Mouse (Mus musculus): ENCODE measurements around the gene Btf3.
A peak's percentile ranks its signal among the peaks of the same experiment; 100 is the strongest.

Gene Btf3

DNA sequence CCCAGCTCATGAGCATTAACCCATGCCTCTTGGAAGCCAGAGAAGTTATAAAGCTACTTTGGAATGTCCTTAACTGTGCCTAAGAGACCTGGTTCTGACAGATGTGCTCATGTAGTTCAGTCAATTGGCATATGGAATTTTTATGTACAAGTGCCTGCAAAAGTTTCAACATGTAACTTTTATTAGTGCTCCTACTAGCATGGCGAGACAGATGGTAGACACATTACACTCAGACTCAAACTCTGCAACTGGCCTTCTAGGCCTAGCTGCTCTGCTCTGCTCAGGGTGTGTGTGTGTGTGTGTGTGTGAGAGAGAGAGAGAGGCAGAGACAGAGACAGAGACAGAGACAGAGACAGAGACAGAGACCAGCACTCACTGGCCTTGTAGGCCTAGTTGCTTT, 19.4 kb upstream of the Btf3 start:
- no peak for DNase-seq (ENCODE audit: low read depth)

DNA sequence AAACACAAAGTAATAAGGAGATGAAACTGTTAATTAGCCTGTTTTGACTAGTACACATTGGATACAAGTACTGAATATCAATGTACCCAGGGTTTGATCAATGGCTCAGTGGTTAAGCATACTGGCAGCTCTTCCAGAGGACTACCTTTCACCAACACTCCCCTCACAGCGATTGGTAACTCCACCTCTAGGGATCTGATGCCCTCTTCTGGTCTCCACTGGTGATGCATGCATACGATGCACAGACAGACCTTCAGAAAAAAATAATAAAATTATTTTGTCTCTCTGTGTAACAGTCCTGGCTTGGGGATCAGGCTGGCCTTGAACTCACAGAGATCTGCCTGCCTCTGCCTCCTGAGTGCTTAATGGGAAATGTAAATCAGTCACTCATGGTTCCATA, 15.3 kb upstream of the Btf3 start:
- peak; percentile 63 for DNase-seq (ENCODE audit: low read depth)

DNA sequence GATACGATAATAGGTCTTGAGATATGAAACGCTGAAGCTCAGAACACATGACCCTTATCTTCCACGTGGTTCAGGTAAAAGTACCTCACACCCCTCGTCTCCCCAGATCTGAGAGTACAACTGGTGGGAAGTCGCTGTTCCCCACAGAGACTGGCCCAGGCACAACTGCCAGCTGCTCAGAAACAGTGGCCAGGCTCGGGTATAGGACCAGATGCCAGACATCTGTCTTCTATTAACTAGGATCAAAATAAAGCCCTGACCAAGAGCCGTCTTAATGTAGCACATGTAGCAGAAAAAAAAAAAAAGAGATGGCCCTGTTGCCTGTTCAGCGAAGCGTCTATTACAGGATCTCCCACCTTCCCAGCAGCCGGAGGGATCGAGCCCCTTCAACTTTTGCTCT, 8.2 kb upstream of the Btf3 start:
- peak; percentile 41 for DNase-seq (ENCODE audit: low read depth)

DNA sequence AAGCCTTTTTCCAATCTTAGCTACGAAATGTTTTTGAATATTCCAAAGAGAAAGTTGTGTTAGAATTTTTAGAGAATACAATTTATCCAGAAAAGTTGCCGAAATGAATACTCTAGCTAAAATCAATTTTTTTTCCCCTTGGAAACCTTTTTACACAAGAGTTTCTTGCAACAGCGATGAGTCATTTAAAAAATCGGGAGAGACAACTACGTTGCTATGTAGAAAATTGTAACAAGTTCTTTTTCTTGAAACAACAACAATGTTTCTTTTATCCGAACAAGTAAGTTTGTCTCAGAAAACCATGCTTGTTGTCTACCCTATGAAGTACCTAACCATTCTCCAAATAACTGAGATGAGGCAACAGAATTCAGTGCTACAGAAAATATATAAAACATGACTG, 1.1 kb upstream of the Btf3 start:
- DNase-seq (ENCODE audit: low read depth): peak; percentile 61

DNA sequence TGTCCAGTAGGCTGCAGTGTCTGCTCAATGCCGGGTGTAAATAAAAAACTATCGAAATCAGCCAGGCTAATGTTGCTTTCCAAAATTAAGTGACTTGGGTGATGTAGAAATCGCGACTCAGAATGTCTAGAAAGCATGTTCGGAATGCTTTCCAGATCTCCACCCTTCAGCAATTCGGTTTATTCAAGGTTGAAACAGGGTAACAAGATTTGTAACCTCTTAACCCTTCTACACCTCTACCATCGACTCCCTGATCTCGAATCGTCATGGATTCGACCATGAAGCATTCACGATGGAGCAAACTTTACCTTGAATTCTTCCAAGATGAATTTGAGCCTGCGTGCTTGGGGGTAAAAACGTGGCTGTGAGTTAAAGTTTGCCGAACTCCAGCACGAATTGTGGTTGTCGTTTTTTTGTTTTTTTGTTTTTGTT, 456 bp upstream of the Btf3 start:
- no peak for DNase-seq (ENCODE audit: low read depth)

DNA sequence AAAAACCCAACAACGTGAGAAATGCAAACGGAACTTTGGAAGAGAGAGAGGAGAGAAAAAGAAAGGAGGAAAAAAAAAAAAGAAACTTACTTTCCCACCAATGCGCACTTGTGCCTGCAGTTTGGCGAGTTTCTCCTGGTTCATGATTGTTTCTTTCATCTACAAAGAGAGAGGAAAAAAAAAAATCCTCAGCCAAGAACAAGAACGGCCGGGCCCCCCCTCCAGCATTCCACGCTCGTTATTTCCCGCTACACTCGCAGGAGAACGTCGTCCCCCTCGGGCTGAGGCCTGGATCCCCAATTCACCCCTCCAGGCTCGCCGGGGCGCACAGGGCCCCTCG, 696 bp downstream of the Btf3 start:
- DNase-seq (ENCODE audit: low read depth): no peak

DNA sequence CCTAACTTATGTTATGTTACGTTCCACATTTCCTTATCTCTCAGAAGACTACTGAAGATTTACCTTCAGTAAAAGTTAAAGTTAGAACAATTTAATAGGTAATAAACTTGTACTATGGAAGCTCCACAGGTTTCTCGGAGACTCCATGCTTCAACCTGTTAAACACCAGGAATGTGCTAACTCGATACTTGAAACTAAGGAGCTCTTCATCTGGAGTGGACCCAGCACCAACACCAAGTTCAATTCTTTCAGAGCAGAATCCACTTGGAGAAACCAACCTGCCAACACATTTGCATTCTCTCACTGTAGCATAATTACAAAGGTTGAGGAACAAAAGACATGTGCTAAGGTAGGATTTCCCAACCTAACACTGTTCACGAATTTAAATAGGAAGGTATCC, 1.7 kb downstream of the Btf3 start:
- no peak for DNase-seq (ENCODE audit: low read depth)

DNA sequence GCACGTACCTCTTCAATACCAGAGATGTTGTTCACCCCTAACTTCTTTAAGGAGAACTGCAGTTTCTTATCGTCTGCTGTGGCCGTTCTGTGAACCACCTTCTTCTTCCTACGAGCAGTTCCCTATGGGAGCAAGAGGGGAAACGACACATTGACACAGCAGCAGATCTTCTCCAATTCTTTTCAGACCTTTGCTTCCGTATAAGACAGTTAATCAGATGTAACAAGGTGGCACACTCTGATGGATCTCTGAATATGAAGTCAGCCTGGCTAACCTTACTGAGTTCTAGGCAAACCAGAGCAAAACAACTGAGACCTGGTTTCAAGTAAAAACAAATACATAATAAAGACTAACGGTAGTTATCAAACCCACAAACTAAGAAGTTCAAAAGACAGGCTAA, 3.2 kb downstream of the Btf3 start:
- no peak for DNase-seq (ENCODE audit: low read depth)

DNA sequence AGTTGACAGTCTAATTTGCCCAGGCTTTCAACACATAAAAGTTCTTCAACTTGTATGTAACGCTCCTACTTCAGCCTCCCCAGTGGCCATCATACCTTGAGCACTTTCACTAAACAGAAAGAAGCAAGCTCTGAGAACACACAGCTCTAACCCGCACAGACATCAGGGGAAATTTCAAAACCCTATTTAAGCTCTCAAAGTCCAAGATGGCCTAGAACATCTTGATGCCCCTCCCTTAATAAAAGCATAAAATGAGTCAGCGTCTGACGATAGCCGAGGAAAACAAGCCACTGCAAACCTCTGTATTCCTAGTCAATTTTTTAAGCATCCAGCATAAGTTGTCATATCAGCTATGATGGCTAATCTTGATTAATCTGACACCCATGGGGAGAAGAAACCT, 5.2 kb downstream of the Btf3 start:
- DNase-seq (ENCODE audit: low read depth): no peak

DNA sequence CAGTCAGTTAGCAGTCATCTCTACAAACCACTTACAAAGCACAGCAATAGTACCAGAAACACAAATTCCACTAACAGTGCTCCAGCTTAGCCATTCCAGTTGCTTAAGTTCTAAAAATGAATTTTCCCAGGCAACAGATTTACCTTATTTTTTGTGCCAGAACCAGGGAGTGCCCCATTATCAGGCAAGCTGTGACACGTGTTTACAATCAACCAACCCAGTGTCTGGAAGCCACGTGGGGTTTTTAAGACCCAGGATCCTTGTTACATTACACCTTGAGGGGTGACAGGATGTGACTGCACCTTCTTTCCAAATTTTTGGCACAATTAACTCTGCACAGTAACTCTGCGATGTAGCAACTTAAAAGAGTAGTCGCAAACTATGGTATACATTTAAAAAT, 8.1 kb downstream of the Btf3 start:
- DNase-seq (ENCODE audit: low read depth): no peak

DNA sequence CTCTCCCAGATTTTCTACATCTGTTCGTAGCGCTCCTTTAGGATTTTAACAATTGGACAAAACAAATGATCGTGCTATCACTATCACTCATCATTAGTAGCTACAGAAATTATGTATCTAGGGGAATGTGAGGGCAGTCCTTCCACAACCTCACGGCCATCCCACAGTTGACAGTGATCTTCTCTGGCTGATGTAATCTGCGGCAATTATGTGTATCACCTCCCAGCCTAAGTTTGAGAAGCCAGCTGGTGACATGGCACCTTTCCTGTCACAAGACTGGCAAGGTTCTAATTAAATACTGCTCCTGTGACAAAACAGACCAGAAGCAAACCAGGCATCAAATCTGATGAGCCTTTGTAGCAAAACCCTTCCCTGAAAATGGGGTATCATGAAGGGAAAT, 8.8 kb downstream of the Btf3 start:
- no peak for DNase-seq (ENCODE audit: low read depth)

DNA sequence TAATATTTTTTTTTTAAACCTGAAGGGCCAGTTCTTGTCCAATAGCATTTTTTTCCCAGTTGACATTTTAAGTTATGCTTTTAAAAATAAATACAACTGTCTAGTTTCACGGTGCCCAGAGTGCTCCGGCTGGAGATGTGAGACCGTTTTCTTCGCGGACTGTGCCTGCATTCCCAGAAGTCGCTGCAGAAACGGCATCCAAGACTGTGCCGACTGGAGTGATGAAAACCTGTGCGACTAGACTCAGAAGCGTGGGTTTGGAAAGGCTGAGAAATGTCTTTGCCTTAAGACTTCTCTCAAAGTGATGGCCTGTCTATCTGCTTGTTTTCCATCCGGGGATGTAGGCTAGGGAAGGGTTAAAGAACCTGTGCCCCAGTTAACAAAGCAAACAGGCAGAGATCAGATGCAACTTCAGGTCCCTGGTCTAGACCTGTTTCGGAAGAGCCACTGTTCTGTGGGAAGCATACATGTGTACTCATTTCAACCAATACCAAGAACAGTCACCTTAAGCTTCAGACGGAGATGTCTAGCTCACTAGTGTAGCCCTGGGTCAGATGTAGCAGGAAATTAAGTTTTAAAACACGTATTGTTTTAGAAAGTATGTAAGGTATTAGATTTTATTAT, 9.8 kb downstream of the Btf3 start:
- no peak for DNase-seq (ENCODE audit: low read depth)

DNA sequence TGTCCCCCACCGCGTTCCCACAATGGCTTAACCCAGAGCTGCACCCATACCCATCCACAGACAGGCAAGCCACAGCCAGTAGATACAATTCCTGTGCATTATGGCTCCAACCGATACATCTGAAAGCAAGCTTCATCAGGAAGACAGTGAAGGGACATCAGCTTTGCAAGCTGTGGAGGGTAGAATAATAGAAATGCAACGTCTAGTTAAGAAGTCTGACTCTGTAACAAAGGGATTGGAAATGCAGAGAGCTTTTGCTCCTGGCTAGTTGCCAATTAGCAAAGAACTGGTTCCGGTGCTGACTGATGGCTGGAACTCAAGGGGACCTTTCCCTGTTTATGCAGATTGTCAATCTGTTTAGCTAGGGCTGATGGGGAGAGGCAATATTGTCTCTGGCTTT, 10.4 kb downstream of the Btf3 start:
- no peak for DNase-seq (ENCODE audit: low read depth)

DNA sequence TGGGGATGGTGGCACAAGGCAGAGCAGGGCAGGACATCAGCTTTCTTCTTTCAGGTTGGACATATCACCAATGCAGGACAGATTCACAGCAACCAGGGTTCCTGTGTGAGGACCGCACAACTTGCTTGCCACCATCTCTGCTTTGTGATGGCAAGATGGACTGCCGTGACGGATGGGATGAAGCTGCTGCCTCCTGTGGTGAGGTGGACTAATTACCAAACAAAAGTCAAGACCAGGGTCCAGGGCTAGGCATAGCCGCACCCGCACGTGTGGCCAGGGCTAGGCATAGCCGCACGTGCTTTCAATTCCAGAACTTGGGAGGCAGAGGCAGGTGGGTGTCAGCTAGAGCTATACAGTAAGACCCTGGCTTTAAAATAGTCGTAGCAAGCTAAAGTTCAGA, 11.5 kb downstream of the Btf3 start:
- no peak for DNase-seq (ENCODE audit: low read depth)

DNA sequence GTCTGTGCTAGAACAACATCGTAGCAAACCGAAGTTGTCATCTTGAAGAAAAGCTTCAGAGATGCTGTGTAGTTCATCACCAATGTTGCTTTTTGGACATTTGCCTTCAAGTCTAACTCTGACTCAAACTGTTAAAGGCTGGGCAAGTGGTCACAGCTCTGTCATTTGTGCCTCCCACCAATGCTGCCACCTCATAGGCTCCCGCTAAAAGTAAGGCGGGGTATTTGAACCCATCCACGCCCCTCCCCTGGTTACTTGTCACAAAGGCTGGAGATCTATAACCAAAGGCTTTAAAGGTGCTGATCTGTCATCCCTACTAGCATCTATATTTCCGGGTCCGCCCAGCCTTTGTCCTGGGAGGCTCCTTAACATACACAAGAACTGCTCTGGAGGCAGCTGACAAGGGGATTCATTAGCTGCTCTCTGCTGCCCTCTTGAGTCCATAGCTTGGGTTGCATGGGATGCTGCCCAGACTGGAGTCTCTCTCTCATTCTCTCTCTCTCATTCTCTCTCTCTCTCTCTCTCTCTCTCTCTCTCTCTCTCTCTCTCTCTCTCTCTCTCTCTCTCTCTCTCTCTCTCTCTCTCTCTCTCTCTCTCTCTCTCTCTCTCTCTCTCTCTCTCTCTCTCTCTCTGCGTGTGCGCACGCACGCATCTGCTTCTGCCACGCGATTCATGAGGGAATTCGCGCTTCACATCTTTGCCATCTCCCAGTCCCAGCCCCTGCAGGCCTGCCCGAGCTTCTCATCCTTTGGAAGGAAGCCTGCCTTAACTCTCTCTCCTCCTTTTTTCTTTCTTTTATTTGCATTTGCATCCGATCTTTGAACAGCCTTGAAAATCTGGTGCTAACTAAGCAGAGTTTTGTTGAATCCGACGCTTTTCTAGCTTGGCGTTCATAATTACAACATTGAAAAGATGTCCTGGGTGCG, 17.7 kb downstream of the Btf3 start:
- peak; percentile 92 for DNase-seq (ENCODE audit: low read depth)

DNA sequence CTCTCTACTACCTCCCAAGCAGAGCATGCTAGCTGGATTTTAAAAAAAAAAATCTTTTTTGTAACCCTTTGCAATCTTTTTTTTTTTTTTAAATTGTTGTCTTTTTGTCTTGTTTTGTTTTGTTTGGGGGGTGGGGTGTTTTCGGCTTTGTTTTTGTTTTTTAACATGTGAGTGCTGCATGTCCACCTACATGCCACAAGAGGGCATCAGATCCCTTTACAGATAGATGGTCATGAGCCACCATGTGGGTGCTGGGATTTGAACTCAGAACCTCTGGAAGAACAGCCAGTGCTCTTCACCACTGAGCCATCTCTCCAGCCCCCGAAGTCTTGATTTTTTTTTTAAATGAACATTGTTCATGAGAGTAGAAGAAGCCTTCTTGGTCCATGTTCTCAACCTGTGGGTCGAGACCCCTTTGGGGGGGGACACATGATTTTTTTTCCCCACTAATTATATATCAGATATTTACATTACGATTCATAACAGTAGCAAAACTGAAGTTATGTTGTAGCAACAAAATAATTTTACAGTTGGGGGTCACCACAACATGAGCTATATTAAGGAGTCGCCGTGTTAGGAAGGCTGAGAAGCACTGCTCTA, 18.8 kb downstream of the Btf3 start:
- DNase-seq (ENCODE audit: low read depth): no peak

DNA sequence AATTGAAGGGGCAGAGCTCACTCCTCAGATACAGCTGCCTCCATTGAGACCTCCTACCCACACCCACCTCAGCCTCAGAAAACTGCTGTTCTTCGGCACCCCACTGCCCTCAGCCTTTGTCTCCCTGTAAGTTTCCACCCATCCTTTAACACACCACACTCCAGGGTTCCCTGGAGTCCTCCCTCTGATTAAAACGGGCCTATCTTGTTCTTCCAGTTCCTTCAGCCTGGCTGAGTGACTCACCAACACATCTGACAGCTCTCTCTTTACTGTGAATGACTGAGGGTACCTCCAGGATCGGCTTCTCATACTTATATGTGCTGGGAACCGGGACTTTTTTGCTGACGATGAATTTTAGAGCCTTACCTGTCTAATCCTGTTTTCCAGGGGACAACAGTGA, 20.7 kb downstream of the Btf3 start:
- peak; percentile 48 for DNase-seq (ENCODE audit: low read depth)

DNA sequence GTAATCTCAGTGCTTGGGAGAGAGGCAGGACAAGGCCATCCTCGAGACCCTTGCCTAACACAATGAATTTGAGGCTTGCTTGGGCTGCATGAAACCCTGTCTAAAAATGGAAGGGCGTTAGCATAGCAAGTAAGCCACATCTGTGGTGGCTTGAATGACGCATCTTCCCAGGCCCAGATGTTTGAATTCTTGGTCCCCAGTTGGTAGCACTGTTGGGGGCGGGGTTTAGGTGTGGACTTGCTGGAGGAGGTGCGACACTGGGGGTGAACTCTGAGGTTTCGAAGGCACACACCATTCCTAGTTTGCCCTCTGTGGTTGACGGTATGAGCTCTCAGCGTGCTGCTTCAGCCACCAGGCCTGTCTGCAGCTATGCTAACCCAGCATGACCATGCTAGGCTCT, 25.1 kb downstream of the Btf3 start:
- DNase-seq (ENCODE audit: low read depth): no peak

DNA sequence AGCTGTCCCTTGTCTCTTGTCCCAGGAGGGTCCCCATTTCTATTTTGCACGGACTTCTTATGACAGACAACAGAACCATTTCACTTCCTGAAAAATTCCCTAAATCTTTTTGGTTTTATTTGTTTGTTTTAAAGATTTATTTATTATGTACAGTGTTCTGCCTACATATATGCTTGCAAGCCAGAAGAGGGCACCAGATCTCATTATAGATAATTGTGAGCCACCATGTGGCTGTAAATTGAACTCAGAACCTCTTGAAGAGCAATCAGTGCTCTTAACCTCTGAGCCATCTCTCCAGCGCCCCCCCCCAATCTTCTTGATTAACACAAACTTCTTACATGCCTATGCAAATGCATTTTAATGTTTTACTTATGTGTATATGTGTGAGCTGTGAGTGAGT, 26.1 kb downstream of the Btf3 start:
- no peak for DNase-seq (ENCODE audit: low read depth)

DNA sequence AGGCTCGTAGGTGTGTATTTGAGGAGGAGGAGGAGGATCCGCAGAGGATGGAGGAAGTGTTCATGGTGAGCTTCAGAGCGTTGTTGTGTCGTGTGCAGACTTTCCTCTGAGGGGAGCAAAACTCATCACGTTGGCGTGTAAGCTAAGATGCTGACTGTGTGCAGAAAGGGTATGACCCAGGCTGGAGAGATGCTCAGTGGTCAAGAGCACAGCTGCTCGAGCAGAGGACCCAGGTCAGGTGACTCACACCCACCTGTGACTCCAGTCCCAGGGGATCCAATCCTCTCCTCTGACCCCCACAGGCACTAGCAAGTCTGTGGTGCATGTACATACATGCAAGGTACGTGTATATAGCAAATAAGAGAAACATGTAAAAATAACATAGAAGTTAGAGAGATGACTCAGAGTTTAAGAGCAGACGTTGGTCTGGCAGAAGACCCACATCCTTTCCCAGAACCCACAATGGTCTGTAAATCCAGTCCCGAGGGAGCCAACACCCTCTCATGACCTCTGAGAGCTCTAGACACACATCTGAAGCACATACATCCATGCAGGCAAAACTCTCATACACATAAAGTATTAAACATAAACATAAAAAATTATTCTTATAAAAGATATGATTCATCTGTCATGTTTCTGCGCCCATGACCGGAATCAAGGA, 35.7 kb downstream of the Btf3 start:
- DNase-seq (ENCODE audit: low read depth): peak; percentile 72

DNA sequence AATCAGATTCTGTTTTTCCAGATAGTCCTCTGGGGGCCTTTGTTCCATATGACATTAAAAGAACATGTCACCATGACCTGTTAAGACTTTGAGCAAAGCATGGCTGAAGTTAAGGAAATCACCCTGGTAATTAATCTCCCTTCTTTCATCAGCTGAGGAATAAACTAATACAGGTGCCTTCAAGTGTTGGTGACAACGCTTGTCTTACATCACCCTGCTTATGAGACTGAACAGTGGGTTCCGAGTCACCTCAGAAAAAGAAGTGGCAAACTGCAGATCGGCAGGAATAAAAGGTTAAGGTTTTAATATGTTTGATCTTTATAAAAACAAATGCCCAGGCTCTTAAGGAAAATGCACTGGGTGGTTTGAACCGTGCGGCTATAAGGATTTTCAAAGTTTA, 37.1 kb downstream of the Btf3 start, which contains the start of gene Gm21976:
TSS of gene Gm21976 (plus strand) at position 202 of the 400 bp plus-strand sequence.
- no peak for DNase-seq (ENCODE audit: low read depth)

DNA sequence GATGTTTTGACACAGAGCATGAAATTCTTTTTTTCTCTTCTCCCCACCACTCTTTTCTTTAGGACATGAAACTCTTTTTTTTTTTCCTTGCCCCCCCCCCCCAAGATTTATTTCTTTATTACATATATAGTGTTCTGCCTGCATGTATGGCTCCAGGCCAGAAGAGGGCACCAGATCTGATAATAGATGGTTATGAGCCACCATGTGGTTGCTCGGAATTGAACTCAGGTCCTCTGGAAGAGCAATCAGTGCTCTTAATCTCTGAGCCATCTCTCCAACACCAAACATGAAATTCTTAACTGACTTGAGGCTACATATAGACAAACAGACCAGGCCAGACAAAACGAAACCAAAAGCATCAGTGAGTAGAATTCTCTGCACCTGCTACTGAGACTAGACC, 39.3 kb downstream of the Btf3 start:
- DNase-seq (ENCODE audit: low read depth): no peak

DNA sequence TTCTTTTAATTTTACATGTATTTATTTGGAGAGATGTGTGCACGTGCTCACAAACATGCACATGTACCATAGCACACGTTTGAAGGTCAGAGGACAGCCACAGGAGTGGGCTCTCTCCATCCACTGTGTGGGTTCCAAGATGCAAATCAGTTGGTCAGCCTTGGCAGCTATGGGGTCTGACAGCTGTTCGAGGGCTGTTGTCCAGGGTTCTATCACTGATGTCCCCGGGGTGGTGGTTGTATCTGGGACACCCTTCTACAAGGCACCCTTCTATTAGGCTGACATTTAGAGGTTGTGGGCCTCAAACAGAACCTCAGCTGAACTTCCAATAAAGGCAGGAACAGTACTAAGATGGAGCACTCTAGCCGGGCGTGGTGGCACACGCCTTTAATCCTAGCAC, 40.6 kb downstream of the Btf3 start:
- DNase-seq (ENCODE audit: low read depth): no peak

Data from NIH3T3 (cell line).